Mouse (Mus musculus) MEL (cell line): Measurements from ENCODE around the gene Vangl1. TPM values are rescaled to one million over a fixed set of nuclear protein-coding genes. Genes with fewer than 3 reads are reported as not detected.

Experiments used
- DNase-seq: peaks from one replicate; pipeline ENCODE4 v3.0.0; 2011; ENCODE audit warnings: low read depth, low spot score
- H3K27ac ChIP-seq: 2 replicates; pipeline ENCODE4 v1.5.1; 2012; ENCODE audit warnings: low read depth, mild to moderate bottlenecking, control low read depth, low read length, moderate library complexity; ENCODE audit not compliant: control insufficient read depth
- H3K27me3 ChIP-seq, 2 experiments: fragments of 150-350 bp in 1 of 2; sonication (generic) in 1 of 2; 2 replicates each; pipeline ENCODE4 v1.6.1; 2012; ENCODE audit warnings: low read length in 2 of 2, mild to moderate bottlenecking in 2 of 2, improper control_type of control experiment in 1 of 2, moderate library complexity in 1 of 2; ENCODE audit not compliant: insufficient read depth in 2 of 2, control insufficient read depth in 1 of 2
- H3K36me3 ChIP-seq, 2 experiments: 2 replicates each; pipeline ENCODE4 v1.6.1; 2012 to 2014; ENCODE audit warnings: low read length in 2 of 2, improper control_type of control experiment in 1 of 2, inconsistent platforms in 1 of 2, mild to moderate bottlenecking in 1 of 2; ENCODE audit not compliant: insufficient read depth in 2 of 2, control insufficient read depth in 1 of 2
- H3K4me1 ChIP-seq, 2 experiments: fragments of 150-350 bp in 1 of 2; sonication (generic) in 1 of 2; 2 replicates each; pipeline ENCODE4 v1.6.1; 2012; ENCODE audit warnings: low read length in 2 of 2, improper control_type of control experiment in 1 of 2, mild to moderate bottlenecking in 1 of 2; ENCODE audit not compliant: insufficient read depth in 2 of 2, control insufficient read depth in 1 of 2
- H3K4me3 ChIP-seq, 2 experiments: fragments of 150-350 bp in 1 of 2; sonication (generic) in 1 of 2; 2 replicates each; pipeline ENCODE4 v1.5.1; 2012; ENCODE audit warnings: low read depth in 2 of 2, low read length in 2 of 2, mild to moderate bottlenecking in 2 of 2, moderate library complexity in 2 of 2, control low read depth in 1 of 2, improper control_type of control experiment in 1 of 2; ENCODE audit not compliant: control insufficient read depth in 1 of 2, insufficient read depth in 1 of 2
- H3K79me2 ChIP-seq: 2 replicates; pipeline ENCODE4 v1.6.1; 2012; ENCODE audit warnings: mild to moderate bottlenecking, low read length, moderate library complexity; ENCODE audit not compliant: control insufficient read depth, poor library complexity, insufficient read depth
- H3K9ac ChIP-seq: 2 replicates; pipeline ENCODE4 v1.6.1; 2012; ENCODE audit warnings: low read depth, mild to moderate bottlenecking, control low read depth, low read length, moderate library complexity; ENCODE audit not compliant: control insufficient read depth, poor library complexity, severe bottlenecking
- H3K9me3 ChIP-seq: fragments of 150-350 bp; sonication (generic); replicated peaks from 2 replicates; pipeline ENCODE4 v1.6.1; 2012; ENCODE audit warnings: mild to moderate bottlenecking, low read length, improper control_type of control experiment, moderate library complexity; ENCODE audit not compliant: insufficient read depth
- BHLHE40 ChIP-seq: IDR thresholded peaks from 2 replicates; pipeline ENCODE4 v1.6.1; 2012; ENCODE audit warnings: low read depth, mild to moderate bottlenecking, inconsistent platforms, low read length, improper control_type of control experiment, borderline replicate concordance
- CHD2 ChIP-seq: IDR thresholded peaks from 2 replicates; pipeline ENCODE4 v1.6.1; 2011; ENCODE audit warnings: low read length, improper control_type of control experiment
- CTCF ChIP-seq, 3 experiments: IDR thresholded peaks in 2 of 3; conservative IDR thresholded peaks in 1 of 3; 2 replicates each; pipeline ENCODE4 v1.5.1; 2011 to 2012; ENCODE audit warnings: low read length in 3 of 3, low read depth in 2 of 3, mild to moderate bottlenecking in 2 of 3, improper control_type of control experiment in 1 of 3, inconsistent platforms in 1 of 3, mixed read lengths in 1 of 3, moderate library complexity in 1 of 3; ENCODE audit not compliant: control insufficient read depth in 1 of 3, insufficient read depth in 1 of 3, poor library complexity in 1 of 3, severe bottlenecking in 1 of 3
- E2F4 ChIP-seq: IDR thresholded peaks from 2 replicates; pipeline ENCODE4 v1.6.1; 2011; ENCODE audit warnings: low read depth, low read length, improper control_type of control experiment, borderline replicate concordance
- ELF1 ChIP-seq: IDR thresholded peaks from 2 replicates; pipeline ENCODE4 v1.6.1; 2014; ENCODE audit warnings: low read depth, mild to moderate bottlenecking, inconsistent platforms, low read length, improper control_type of control experiment, moderate library complexity
- ETS1 ChIP-seq: IDR thresholded peaks from 2 replicates; pipeline ENCODE4 v1.6.1; 2012; ENCODE audit warnings: low read depth, mild to moderate bottlenecking, inconsistent platforms, low read length, improper control_type of control experiment, moderate library complexity
- GABPA ChIP-seq: IDR thresholded peaks from 2 replicates; pipeline ENCODE4 v1.6.1; 2012; ENCODE audit warnings: low read depth, mild to moderate bottlenecking, inconsistent platforms, low read length, improper control_type of control experiment, moderate library complexity
- GATA1 ChIP-seq: IDR thresholded peaks from 2 replicates; pipeline ENCODE4 v1.6.1; 2011; ENCODE audit warnings: low read depth, low read length, improper control_type of control experiment
- HCFC1 ChIP-seq: IDR thresholded peaks from 2 replicates; pipeline ENCODE4 v1.6.1; 2012; ENCODE audit warnings: low read depth, mild to moderate bottlenecking, inconsistent platforms, low read length, improper control_type of control experiment, moderate library complexity
- JUND ChIP-seq: IDR thresholded peaks from 2 replicates; pipeline ENCODE4 v1.6.1; 2011; ENCODE audit warnings: low read depth, mild to moderate bottlenecking, improper control_type of control experiment, low read length
- KAT2A ChIP-seq: conservative IDR thresholded peaks from 2 replicates; pipeline ENCODE4 v1.6.1; 2012; ENCODE audit warnings: low read depth, low read length, improper control_type of control experiment, inconsistent platforms
- MAFK ChIP-seq: IDR thresholded peaks from 2 replicates; pipeline ENCODE4 v1.6.1; 2011; ENCODE audit warnings: low read depth, mild to moderate bottlenecking, low read length, improper control_type of control experiment, borderline replicate concordance
- MAX ChIP-seq: IDR thresholded peaks from 2 replicates; pipeline ENCODE4 v1.6.1; 2011; ENCODE audit warnings: low read length, improper control_type of control experiment
- MAZ ChIP-seq: IDR thresholded peaks from 2 replicates; pipeline ENCODE4 v1.6.1; 2012; ENCODE audit warnings: low read depth, mild to moderate bottlenecking, inconsistent platforms, low read length, improper control_type of control experiment
- MEF2A ChIP-seq: IDR thresholded peaks from 2 replicates; pipeline ENCODE4 v1.6.1; 2014; ENCODE audit warnings: low read depth, mild to moderate bottlenecking, inconsistent platforms, low read length, improper control_type of control experiment; ENCODE audit not compliant: poor library complexity, insufficient replicate concordance, severe bottlenecking; ENCODE audit errors: extremely low read depth
- MXI1 ChIP-seq: IDR thresholded peaks from 2 replicates; pipeline ENCODE4 v1.6.1; 2011; ENCODE audit warnings: mild to moderate bottlenecking, low read depth, low read length, improper control_type of control experiment
- MYB ChIP-seq: IDR thresholded peaks from 2 replicates; pipeline ENCODE4 v1.6.1; 2011; ENCODE audit warnings: mild to moderate bottlenecking, low read depth, low read length, improper control_type of control experiment
- MYC ChIP-seq: IDR thresholded peaks from 2 replicates; pipeline ENCODE4 v1.6.1; 2011; ENCODE audit warnings: low read depth, mild to moderate bottlenecking, low read length, improper control_type of control experiment, moderate library complexity
- NRF1 ChIP-seq: IDR thresholded peaks from 2 replicates; pipeline ENCODE4 v1.6.1; 2014; ENCODE audit warnings: low read depth, mild to moderate bottlenecking, inconsistent platforms, low read length, improper control_type of control experiment, moderate library complexity; ENCODE audit not compliant: poor library complexity, insufficient read depth, severe bottlenecking
- POLR2A ChIP-seq, 2 experiments: IDR thresholded peaks; 2 replicates each; pipeline ENCODE4 v1.6.1; 2011 to 2012; ENCODE audit warnings: low read length in 2 of 2, mild to moderate bottlenecking in 2 of 2, control low read depth in 1 of 2, improper control_type of control experiment in 1 of 2, low read depth in 1 of 2, moderate library complexity in 1 of 2; ENCODE audit not compliant: control insufficient read depth in 1 of 2, insufficient read depth in 1 of 2, poor library complexity in 1 of 2
- POLR2AphosphoS2 ChIP-seq: IDR thresholded peaks from 2 replicates; pipeline ENCODE4 v1.6.1; 2011; ENCODE audit warnings: low read length, improper control_type of control experiment
- POLR2AphosphoS5 ChIP-seq: IDR thresholded peaks from 2 replicates; pipeline ENCODE4 v1.6.1; 2012; ENCODE audit warnings: low read depth, borderline replicate concordance, mild to moderate bottlenecking, inconsistent platforms, low read length, moderate library complexity, mixed read lengths
- SIN3A ChIP-seq: IDR thresholded peaks from 2 replicates; pipeline ENCODE4 v1.6.1; 2012; ENCODE audit warnings: low read length, improper control_type of control experiment, inconsistent platforms
- TAL1 ChIP-seq: IDR thresholded peaks from 2 replicates; pipeline ENCODE4 v1.6.1; 2012; ENCODE audit warnings: mild to moderate bottlenecking, inconsistent platforms, low read length, moderate library complexity, mixed read lengths
- TBP ChIP-seq: IDR thresholded peaks from 2 replicates; pipeline ENCODE4 v1.8.0; 2011; ENCODE audit warnings: low read depth, low read length, improper control_type of control experiment
- TCF12 ChIP-seq: IDR thresholded peaks from 2 replicates; pipeline ENCODE4 v1.6.1; 2014; ENCODE audit warnings: low read depth, mild to moderate bottlenecking, inconsistent platforms, low read length, improper control_type of control experiment, moderate library complexity
- USF2 ChIP-seq, 2 experiments: IDR thresholded peaks; 2 replicates each; pipeline ENCODE4 v1.6.1; 2011 to 2012; ENCODE audit warnings: improper control_type of control experiment in 2 of 2, low read length in 2 of 2, borderline replicate concordance in 1 of 2, inconsistent platforms in 1 of 2, low read depth in 1 of 2, mild to moderate bottlenecking in 1 of 2; ENCODE audit not compliant: insufficient read depth in 1 of 2
- ZMIZ1 ChIP-seq: IDR thresholded peaks from 2 replicates; pipeline ENCODE4 v1.6.1; 2012; ENCODE audit warnings: low read depth, mild to moderate bottlenecking, inconsistent platforms, low read length, improper control_type of control experiment, moderate library complexity
- polyA plus RNA-seq, 2 experiments: library from polyadenylated mRNA; stranded (reverse) in 1 of 2; unstranded in 1 of 2; fragments of >175 nt in 1 of 2; fragments of >200 nt in 1 of 2; gene quantifications; 2 replicates each; pipeline versions ENCODE4 v1.2.1 to v1.2.4; 2012; ENCODE audit warnings: low replicate concordance in 2 of 2, low read depth in 1 of 2; ENCODE audit not compliant: insufficient read length in 2 of 2, insufficient read depth in 1 of 2, missing spikeins in 1 of 2
- total RNA-seq: library from RNA; depleted of rRNA; stranded (reverse); fragments of 300-350 nt; gene quantifications from 2 replicates; pipeline ENCODE4 v1.2.3, GENCODE M21; 2012

Gene Vangl1
- total and polyA plus RNA-seq, 3 experiments: 6.5 to 15.1 TPM; not detected in 1

GRCm38 (mm10) chr3:102175701-102176100 lies 28.8 kb downstream of the Vangl1 start:
- no peak overlapping the region for H3K4me3 ChIP-seq
- no peaks in the 10 kb centered on the region for H3K9me3 ChIP-seq
- no peak overlapping the region for H3K9ac ChIP-seq
- H3K27me3 ChIP-seq: no peaks in the 10 kb centered on the region
- H3K4me1 ChIP-seq: no peaks in the 10 kb centered on the region
- H3K36me3 ChIP-seq: no peaks in the 10 kb centered on the region
- DNase-seq: no peak
- H3K27ac ChIP-seq: no peak overlapping the region
- TF ChIP-seq ELF1 (no peak), MAX (no peak), USF2 (IDR thresholded peaks at IDR 0.05; ENCODE audit: borderline replicate concordance in 1 of 2, insufficient read depth in 1 of 2, low read depth in 1 of 2, low read length in 2 of 2) (no peak), ZMIZ1 (no peak), POLR2AphosphoS2 (no peak), CHD2 (no peak), MXI1 (no peak), ETS1 (no peak), GABPA (no peak), POLR2AphosphoS5 (no peak), MAFK (no peak), E2F4 (no peak), JUND (no peak), HCFC1 (no peak), CTCF (IDR thresholded peaks at IDR 0.05 in 2 of 3, conservative IDR thresholded peaks at IDR 0.05 in 1 of 3; ENCODE audit: control insufficient read depth in 1 of 3, insufficient read depth in 1 of 3, low read depth in 2 of 3, low read length in 3 of 3, poor library complexity in 1 of 3, severe bottlenecking in 1 of 3) (no peak), BHLHE40 (no peak), MEF2A (no peak), GATA1 (no peak), SIN3A (no peak), MYB (no peak)
- H3K79me2 ChIP-seq: no peaks in the 10 kb centered on the region

- Histone ChIP-seq H3K27ac (no peak overlapping the region), H3K4me1 (peaks cover 0 to 5% of the 10 kb centered on the region in 2 experiments; a peak in 2 of 4 replicates), H3K9ac (no peak overlapping the region), H3K36me3 (peaks cover 0 to 1% of the 10 kb centered on the region in 2 experiments; a peak in 1 of 4 replicates), H3K4me3 (no peak overlapping the region), H3K27me3 (no peaks in the 10 kb centered on the region)
- TF ChIP-seq ETS1: no peak
- TF ChIP-seq POLR2AphosphoS5: no peak
- TF ChIP-seq POLR2A (IDR thresholded peaks at IDR 0.05; ENCODE audit: control insufficient read depth in 1 of 2, insufficient read depth in 1 of 2, low read depth in 1 of 2, low read length in 2 of 2, poor library complexity in 1 of 2): no peak
- TF ChIP-seq HCFC1: no peak
- TF ChIP-seq TBP: no peak
- no peak for TF ChIP-seq MEF2A
- no peak for TF ChIP-seq MYC
- no peak for TF ChIP-seq TCF12
- no peak for TF ChIP-seq TAL1
- TF ChIP-seq KAT2A: no peak
- TF ChIP-seq MAZ: no peak
- no peak for TF ChIP-seq MXI1
- TF ChIP-seq GATA1: no peak
- TF ChIP-seq MAFK: no peak
- TF ChIP-seq NRF1: no peak
- TF ChIP-seq, all 39 proteins: peak for 0
- Histone ChIP-seq H3K9me3 (no peaks in the 10 kb centered on the region), H3K79me2 (no peaks in the 10 kb centered on the region)
- no peak for DNase-seq
Observed at GRCm38 (mm10) chr3:102174118-102174865, 30.2 kb downstream of the Vangl1 start.
